Mouse (Mus musculus) layer of hippocampus, adult 18-20 months (tissue): ENCODE results near the gene Ushbp1. TPM values are rescaled to one million over a fixed set of nuclear protein-coding genes. Genes with fewer than 3 reads are reported as not detected.
"Not testable (repeated sequence)": the region's sequence is repeated elsewhere in the genome, so short reads cannot be mapped to it uniquely, and the experiment has no call there.

Experiments used
- DNase-seq, 2 experiments: peaks; one replicate each; pipeline ENCODE4 v3.0.0; 2022; ENCODE audit warnings: low spot score in 2 of 2
- long read RNA-seq: library from polyadenylated mRNA; stranded (forward); transcript quantifications from one replicate; pipeline ENCODE4 v2.0.0, GENCODE M21; 2021
- total RNA-seq, 2 experiments: library from RNA; stranded (reverse); gene quantifications; 2 replicates each; pipeline ENCODE4 v1.2.3; 2021

The Ushbp1 gene
- 1 to 10 TPM; 3.3 TPM for total RNA-seq
- long read RNA-seq, partial matches to known transcripts, result 0 of 4 reads
- long read RNA-seq, other reads (novel, unspliced or antisense), result 2 of 4 reads

DNA sequence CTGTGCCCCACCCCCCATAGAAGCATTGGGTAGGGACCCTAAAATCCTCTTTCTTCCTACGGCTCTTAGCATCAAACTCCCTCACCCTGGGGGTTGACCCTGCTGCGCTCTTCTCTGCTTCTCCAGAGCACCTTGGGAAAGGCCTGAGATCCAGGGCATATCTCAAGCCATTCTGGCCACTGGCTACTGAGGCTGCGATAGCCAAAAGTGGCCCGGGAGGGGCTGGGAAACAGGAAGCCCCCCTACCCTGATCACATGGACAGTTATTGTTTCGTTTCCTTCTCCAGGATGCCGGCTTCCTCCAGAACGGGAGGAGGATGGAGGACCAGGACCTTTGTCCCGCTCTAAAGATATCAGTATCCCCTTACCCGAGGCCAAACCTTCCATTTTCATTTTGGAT, at the start of gene Ushbp1:
Gene Ushbp1 (minus strand): TSS at position 174 of the 400 bp plus-strand sequence.
- no peak for DNase-seq

DNA sequence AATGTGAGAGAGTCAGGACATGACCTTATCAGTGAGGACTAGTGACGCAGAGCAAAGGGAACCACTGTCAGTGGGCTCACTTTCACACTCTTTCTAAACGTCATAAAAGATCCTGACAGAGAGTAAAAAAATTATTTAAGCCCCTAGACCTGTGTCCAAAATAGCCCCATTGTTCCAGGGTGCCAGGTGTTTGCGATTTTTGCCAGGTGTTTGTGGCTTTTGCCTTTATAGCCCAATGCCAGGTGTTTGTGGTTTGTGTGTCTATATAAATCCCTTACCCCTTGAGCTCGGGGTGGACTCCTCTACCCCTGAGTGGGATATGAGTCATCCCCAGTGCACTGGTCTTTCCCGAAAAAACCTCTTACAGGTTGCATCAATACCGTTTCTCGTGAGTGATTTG, 49.5 kb upstream of the Ushbp1 start:
- DNase-seq, result no peak

DNA sequence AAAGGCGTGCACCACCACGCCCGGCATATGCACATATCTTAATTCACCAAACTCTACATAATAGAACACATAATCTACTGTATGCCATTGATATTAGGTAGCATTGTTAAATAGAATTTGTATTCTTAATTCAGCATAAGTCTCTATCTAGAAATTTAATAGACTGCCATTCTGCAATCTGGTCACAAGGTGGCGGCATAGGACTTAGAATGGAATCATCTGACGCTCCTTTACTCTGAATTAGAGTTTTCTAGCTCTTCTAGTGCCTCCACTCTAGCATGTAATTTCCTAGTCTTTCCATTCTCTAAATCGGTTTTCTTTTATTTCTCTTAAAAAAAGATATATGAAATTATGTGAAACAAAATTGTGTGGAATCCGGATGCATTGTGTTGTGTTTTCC, 45.8 kb upstream of the Ushbp1 start:
- peak in 1 of 2 experiments; percentile 54 for DNase-seq

DNA sequence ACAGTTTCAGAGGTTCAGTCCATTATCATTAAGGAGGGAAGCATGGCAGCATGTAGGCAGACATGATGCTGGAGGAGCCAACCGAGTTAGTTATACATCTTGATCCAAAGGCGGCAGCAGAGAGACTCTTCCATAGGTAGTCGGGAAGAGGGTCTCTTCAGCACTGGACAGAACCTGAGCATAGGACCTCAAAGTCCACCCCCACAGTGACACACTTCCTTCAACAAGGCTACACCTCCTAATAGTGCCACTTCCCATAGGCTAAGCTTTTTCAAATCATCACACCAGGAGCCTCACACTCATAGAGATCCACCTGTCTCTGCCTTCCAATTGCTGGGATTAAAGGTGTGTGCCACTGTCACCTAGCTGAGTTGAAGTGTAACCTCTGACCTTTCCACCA, 41.4 kb upstream of the Ushbp1 start:
- DNase-seq, result no peak

DNA sequence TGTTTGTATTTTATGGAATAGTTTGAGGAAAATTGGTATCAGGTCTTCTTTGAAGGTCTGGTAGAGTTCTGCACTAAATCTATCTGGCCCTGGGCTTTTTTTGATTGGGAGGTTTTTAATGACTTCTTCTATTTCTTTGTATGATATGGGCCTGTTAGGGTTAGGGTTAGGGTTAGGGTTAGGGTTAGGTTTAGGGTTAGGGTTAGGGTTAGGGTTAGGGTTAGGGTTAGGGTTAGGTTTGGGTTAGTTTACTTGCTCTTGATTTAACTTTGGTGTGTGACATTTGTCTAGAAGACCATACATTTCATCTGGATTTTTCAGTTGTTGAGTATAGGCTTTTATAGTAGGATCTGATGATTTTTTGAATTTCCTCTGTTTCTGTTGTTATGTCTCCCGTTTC, 37.3 kb upstream of the Ushbp1 start:
- DNase-seq, result not testable (repeated sequence)

DNA sequence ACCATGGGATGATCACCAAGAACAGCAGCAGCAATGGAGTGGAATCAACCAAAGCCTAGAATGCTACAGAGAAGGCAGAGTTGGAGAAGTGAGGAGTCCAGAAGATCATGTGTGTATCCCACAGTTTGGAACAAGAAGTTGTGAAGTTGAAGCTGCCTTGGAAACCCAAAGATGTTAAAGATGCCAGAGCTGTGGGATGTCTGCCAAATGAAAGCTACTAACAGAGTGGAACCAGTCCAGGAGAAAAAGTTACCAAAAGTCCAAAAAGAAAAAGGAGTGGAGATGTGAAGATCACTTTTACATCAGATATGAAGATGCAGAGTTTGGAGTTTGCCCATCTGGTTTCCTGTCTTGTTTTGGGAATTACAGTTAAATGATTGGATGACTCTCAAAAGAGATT, 26.5 kb upstream of the Ushbp1 start:
- no peak for DNase-seq

DNA sequence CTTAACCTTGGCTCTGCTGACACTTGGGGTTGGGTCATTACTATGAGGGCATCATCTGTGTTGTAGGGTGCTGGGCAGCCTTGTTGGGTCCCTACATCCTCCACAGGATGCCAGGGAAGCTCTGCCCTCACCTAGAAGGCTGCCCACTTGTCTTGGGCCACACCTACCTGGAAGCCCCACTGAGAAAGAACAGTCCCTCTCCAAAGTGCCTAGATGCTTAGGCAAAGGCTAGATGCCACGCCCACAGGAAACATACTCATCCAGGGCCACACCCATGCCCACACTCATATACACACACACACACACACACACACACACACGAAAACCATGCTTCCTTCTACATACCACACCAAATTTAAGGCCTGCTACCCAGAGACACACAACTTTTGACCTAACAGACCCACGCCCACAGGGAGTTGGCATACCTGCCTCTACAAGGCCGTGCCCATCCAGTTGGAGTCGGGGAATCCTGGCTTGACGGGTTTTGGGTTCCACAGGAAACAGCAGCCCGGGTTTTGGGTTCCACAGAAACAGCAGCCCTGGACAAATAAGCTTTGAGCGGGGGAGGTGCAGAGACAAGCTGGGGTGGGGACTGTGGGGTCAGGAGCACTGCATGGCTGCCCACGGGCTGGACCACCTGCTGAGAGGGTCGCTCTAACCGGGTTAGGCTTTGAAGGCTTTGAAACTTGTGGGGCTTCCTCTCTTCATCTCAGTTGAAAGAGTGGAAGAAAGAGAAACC, 16.1 kb upstream of the Ushbp1 start:
- DNase-seq, result no peak

DNA sequence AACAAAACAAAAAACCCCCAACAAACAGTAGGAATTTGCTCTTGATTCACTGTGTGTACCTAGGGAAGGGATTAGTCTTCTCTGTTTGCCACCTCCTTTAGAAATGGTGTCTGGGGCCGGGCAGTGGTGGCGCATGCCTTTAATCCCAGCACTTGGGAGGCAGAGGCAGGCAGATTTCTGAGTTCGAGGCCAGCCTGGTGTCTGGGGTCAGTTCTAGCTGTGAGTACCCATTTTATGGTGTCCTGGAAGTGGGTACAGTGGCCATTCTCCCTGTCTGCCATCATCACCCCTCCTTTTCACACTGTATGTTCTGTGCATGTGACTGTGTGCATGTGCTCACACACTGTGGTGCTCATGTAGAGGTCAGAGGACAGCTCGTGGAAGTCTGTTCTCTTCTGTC, 12.6 kb upstream of the Ushbp1 start:
- no peak for DNase-seq

DNA sequence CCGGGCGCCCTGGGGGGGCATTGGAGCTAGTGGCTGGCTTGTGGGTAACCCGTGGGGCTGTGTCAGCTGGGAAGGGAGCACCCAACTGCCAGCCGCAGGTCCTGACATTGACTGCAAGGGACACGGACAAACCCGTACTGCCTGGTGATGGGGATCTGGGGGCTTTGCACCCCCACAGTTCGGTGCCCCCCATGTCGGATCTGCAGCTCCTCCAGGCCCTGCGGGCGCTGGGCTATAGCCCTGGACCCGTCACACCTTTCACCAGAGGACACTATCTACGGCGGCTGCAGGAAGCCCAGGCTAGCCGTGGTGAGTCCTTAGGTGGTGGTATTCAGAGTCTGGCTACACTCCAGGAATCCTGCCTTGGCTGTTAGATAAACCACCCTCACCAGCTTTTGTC, 11.8 kb upstream of the Ushbp1 start:
- DNase-seq, result no peak

DNA sequence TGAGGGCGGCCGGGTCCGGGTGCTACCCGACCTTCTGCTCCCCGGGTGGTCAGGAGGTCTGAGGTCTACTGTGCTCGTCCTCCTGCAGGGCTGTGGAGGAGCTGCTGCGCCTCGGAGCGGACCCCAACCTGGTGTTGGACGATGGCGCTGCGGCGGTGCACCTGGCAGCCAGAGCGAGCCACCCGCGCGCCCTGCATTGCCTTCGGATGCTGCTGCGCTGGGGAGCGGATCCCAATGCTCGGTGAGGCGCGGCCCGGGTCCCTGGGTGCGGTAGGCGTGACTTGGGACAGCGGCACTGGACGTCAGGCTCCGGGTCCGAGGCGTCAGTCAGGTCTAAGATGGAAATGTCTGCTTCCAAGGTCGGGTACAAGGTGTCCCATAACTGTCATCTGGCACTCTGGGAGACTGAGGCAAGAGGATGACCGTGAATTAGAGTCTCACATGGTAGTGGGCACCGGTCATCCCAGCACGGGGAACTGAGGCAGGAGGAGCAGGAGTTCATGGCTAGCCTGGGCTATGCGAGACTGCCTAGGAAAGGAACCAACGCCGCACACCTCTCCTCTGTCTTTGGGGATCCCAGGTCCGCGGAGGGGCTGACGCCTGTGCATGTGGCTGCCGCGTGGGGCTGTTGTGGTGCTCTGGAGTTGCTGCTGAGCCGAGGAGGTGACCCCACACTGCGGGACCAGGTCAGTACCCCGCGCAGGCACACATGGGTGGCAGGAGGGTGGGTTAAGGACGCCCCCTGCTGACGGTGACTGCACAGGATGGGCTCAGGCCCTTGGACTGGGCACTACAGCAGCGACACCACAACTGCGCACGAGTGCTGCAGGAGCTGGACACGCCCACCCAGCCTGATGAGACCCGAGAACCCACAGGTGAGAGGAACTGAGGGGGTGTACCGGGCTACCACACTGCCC, 10.8 kb upstream of the Ushbp1 start:
- no peak for DNase-seq

DNA sequence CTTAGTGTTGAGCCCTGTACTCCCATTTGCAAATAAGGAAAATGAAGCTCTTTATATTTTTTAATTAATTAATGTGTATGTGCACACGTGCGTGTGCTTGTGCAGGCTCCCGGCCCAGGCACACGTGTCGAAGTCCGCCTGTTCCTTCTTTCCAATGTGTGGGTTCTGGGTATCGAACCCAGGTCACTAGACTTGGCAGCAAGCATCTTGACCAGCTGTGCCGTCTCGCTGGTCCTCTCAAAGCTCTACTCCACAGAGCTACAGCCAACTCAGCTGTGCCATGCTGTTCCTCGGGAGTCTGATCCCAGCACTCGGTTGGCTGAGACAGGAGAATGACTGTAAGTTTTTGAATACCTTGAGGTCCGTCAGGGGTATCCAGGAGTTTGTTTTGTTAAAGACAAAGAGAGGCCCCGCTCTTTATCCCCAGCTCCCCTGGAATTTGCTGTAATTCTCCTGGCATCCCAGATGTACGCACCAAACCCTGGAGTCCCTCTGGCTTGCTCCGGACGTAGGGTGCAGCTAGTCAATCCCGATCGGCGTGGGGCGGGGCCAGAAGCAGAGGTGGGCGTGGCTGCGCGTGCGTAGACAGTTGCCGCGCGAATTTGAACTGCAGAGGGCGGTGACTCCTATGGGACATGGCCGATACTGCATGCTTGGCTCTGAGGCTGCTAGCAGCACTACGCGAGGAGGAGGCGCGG, 9.9 kb upstream of the Ushbp1 start, which contains the start of gene Ankle1:
Gene Ankle1 (plus strand): TSS at position 610 of the 698 bp plus-strand sequence.
- peak; percentile 87 to 94 for DNase-seq

DNA sequence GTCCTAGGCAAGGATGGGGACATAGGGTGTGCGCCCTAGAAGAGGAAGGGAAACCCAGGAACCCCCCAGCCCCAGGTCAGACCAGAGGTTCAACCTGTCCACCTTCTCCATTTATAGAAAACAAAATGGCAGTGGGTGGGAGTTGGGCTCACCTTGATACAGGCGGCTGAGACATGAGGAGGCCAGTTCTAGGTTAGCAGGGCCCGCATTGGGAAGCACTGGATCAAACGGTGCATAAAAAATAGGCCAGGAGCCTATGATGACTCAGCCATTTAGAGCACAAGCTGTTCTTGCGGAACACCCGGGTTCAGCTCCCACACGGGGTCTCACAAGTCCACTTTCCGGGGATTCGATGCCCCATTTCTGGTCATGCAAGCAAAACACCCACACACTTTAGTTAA, 9.3 kb upstream of the Ushbp1 start:
- no peak for DNase-seq

DNA sequence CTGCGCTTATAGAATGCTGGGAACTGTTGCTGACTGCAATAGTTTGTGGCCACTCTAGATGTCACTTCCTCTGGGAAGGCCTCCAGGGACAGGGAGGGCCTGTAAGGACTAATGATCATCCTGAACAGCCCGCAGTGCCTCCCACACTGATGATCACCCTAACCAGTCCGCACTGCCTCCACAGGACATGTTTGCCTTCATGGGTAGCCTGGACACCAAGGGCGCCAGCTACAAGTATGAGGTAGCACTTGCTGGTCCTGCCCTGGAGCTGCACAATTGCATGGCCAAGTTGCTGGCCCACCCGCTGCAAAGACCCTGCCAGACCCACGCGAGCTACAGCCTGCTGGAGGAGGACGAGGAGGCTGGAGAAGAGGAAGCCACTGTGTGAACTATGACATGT, 8.4 kb upstream of the Ushbp1 start:
- no peak for DNase-seq

DNA sequence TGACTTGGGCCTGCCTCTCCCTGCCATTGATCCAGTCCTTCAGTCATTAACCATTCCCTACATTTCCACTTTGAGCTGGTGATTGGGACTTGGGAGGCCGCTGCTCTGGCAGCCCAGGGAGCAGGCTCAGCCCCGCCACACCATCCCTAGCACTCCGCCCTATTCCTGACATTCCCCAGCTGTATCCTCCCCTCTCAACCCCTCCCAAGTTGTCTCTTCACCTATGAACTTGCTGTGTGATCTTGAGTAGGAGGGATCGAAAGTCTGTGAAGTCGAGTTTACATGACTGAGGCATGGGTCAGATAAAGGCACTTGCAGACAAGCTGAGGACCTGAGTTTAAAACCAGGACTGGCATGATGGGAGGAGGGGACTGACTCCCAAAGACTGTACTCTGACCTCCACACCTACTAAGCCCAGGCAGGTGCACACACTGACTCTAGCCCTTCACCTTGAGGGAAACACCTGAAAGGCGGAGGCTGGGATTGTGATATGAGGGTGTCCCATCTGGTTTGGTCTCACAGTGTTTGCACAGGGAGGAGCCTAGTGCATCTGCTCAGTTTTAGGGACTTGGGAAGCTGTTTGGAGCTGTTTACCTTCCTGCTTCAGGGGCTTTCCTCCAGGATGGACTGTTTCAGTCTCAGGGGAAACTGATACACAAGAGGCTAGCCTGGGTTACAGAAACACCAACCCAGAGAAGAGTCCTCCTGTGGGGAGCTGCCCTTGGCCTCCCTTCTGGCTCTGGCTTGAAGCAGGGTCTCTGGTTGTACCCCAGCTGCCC, 7.7 kb upstream of the Ushbp1 start:
- DNase-seq, result no peak

DNA sequence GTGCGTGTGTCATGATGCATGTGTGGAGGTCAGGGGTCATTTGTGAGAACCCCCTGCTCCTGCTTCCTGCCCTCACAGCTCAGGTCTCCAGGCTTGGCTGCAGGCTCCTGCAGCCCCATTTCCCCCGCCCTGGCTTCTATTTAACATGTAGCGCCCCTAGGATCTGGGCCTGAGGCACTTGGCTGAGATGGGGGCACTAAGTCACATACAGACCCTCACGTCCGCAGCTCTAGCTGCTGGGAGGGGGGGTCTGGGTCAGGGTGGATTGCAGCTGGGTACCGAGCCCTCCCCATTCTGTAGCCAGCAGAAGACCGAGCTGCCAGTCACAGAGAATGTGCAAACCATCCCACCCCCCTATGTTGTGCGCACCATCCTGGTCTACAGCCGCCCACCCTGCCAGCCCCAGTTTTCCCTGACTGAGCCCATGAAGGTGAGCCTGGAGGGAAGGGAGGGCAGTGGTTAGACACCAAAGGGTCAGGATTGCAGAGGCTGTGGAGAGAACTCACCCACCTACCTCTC, 6.9 kb upstream of the Ushbp1 start:
- DNase-seq, result no peak

DNA sequence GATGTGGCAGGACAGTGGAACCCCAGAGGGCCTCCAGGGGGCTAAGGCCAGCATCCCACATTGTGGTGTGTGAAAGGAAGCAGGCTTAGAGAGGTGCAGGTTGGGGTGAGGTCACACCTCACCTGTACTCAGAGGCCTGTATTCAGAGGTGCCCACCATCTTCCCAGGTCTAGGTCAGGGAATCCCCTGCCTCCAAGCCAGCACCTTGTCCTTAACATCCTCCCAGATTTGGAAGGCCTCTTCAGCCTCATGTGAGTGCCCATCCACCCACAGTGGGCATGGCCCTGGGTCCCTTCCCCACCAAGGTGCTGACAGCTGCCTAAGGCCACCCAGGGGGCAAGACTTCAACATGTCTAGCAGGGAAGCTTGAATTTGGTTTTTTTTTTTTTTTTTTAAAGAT, 5.9 kb upstream of the Ushbp1 start:
- DNase-seq, result no peak

DNA sequence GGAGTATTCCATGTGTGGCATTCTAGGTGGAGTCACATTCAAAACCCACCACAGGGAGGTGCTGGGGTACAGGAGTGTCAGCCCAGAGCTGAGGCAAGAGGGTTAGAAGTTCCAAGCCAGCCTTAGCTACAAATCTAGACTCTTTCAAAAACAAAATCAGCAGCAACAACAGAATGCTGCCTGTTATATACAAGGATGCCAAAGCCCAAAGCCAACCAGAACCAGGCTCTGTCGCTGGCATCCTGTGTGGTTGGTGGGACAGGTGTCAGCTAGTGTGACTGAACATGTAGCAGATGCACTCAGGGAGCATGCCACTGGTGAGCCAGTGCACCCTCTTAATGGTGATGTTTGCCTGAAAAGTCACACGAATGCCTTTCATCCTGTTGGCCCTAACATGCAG, 5.2 kb upstream of the Ushbp1 start:
- no peak for DNase-seq

DNA sequence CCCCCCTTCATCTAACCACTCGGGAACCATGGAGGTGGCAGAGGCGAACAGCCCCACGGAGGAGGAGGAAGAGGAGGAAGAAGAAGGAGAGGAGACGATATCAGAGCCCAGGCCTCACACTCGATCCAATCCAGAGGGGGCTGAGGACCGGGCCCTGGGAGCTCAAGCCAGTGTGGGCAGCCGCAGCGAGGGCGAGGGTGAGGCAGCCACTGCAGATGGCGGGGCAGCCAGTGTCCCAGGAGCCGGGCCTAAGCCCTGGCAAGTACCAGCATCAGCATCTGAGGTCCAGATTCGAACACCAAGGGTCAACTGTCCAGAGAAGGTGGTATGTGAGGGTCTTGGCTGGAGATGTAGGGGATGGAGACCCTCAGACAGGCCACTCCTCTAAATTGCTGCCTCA, 2.1 kb upstream of the Ushbp1 start:
- DNase-seq, result no peak

DNA sequence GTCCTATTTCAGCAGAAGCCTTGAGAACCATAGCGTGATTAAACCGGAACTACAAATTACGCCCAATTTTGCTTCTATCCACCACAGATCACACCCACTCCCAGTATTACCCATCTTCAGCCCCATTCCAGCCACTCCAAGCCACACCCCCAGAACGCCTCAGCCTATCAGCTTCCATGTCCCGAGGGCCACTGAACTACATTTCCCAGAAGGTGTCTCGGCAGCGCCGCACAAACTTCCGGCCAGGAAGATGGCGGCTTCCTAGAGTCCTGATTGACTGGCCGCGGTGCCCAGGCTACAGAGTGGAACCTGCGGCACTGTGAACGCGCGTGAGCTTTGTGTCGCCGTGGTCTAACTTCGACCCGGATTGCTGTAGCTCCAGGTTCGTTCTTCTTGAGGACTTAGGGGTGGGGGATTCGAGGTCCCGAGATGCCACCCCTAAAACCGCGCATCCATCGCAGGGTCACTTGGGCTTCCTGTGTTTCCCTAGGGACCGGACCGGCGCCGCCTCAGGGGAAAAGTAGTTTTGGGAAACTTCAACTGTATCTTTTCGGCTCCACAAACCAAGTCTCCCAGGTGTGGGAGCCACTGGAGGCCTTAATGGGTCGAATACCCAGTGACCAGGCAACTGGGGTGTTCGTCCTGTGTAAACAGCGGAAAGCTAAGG, 1.2 kb upstream of the Ushbp1 start, which contains the start of gene Babam1:
Gene Babam1 (plus strand): TSS at position 223 of the 667 bp plus-strand sequence.
- peak; percentile 93 to 97 for DNase-seq

DNA sequence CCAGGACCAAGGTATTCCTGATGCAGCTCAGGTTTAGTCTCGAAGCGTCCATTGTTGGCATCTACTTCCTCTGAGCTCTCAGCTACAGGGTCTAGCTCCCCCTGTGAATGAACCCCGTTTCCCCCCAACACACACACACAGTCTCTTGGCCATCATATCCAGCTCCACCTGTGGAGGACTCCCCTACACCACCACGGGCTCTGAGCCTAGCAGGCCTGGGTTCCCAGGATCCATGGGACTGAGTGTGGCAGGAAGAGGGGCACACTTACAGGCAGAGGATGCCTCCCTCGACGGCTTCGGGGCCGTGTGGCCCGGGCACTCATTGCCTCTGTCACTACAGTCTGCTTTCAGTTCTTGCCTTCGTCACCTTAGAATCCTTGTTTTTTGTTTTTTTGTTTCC, 531 bp downstream of the Ushbp1 start:
- no peak for DNase-seq
